Mouse (Mus musculus) heart, postnatal 0 days (tissue): Measurements from ENCODE around the gene Slc25a41.

Experiments used
- CTCF ChIP-seq: IDR thresholded peaks from 2 replicates; pipeline ENCODE4 v1.5.1; 2016; ENCODE audit warnings: antibody characterized with exemption, control low read depth, low read depth
- EP300 ChIP-seq: IDR thresholded peaks from 2 replicates; pipeline ENCODE4 v1.6.1; 2016; ENCODE audit warnings: antibody characterized with exemption, low read depth

DNA sequence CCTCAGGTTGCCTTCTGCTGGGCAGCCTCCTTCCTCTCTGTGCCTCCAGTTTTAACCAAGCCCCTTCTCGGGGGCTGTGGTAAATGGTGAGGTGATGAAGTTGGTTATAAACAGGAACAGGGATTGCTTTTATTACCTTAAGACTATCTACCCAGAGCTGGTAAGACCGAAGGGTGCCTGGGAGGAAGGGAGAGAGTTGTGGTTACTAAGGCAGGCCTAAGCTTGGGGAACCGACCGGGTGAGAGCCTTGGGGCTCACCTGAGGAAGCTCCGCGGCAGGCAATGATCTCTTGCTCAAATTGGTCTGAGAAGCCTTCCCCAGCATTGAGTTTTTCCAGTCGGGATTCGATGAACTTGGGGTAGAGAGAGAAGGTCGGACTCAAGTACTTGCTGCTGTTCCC, 28.8 kb upstream of the Slc25a41 start:
- no peak for TF ChIP-seq EP300
- no peak for TF ChIP-seq CTCF
